Mouse (Mus musculus) brown adipose tissue, adult 24 weeks (tissue): ENCODE measurements around the gene Rnf44. TPM values are rescaled to one million over a fixed set of nuclear protein-coding genes. Genes with fewer than 3 reads are reported as not detected.

Experiments
- H3K27ac ChIP-seq: fragments of 200-500 bp; replicated peaks from 2 replicates; pipeline ENCODE4 v1.5.1; 2012; ENCODE audit warnings: low read depth, mild to moderate bottlenecking, low read length
- H3K4me1 ChIP-seq: fragments of 200-500 bp; 2 replicates; pipeline ENCODE4 v1.6.1; 2012; ENCODE audit warnings: low read length, mixed read lengths; ENCODE audit not compliant: control insufficient read depth, insufficient read depth, insufficient read length
- H3K4me3 ChIP-seq: fragments of 200-500 bp; 2 replicates; pipeline ENCODE4 v1.5.1; 2012; ENCODE audit warnings: low read depth, mild to moderate bottlenecking, low read length, moderate library complexity; ENCODE audit not compliant: insufficient read depth
- polyA plus RNA-seq: library from polyadenylated mRNA; stranded (reverse); fragments of >200 nt; gene quantifications from 2 replicates; pipeline ENCODE4 v1.2.4, GENCODE M21; 2012; ENCODE audit not compliant: missing spikeins, insufficient read depth, insufficient read length

Rnf44 gene
- polyA plus RNA-seq, 1 experiment: 49.4 TPM

- Histone ChIP-seq H3K4me1 (peaks cover 8% of the 10 kb centered on the region), H3K27ac (peak overlapping the region; percentile 98), H3K4me3 (peak overlapping the region; percentile 79)
These were observed 797 bp upstream of the Rnf44 start for GRCm38 (mm10) chr13:54694348-54695060.

GRCm38 (mm10) chr13:54692711-54693557 is 773 bp downstream of the Rnf44 start:
- Histone ChIP-seq H3K27ac (peak overlapping the region; percentile 67), H3K4me3 (peak overlapping the region; percentile 93), H3K4me1 (peaks cover 8% of the 10 kb centered on the region)

- Histone ChIP-seq H3K27ac (no peak overlapping the region), H3K4me1 (peaks cover 8% of the 10 kb centered on the region), H3K4me3 (peak overlapping the region; percentile 93)
These were observed 2.0 kb downstream of the Rnf44 start for GRCm38 (mm10) chr13:54691737-54692136.

GRCm38 (mm10) chr13:54690151-54690740 is 3.5 kb downstream of the Rnf44 start:
- Histone ChIP-seq H3K4me3 (no peak overlapping the region), H3K27ac (no peak overlapping the region), H3K4me1 (peaks cover 17% of the 10 kb centered on the region)

GRCm38 (mm10) chr13:54687575-54688424 is 5.9 kb downstream of the Rnf44 start:
- H3K27ac ChIP-seq: peak overlapping the region; percentile 99
- H3K4me3 ChIP-seq: peak overlapping the region; percentile 93
- peaks cover 22% of the 10 kb centered on the region for H3K4me1 ChIP-seq

DNA sequence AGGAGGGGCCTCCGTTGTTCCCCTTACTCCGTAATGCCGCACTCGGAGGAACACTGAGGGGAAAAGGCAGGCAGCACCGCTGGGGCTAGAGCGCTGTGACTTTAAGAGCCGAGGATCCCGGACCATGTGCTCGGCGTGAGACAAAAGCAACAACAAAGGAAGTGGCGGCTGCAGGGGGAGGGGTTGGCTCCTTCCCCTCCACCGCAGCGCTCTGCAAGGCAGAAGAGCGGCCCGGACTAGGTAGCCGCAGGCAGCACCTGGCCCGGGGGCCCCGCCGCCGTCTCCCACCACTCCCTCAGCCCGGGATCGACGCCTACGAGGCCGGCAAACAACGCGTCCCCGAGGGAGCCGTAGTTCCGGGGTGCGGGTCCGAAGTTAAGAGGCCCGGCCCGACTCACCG is 6.6 kb downstream of the Rnf44 start:
- Histone ChIP-seq H3K4me3 (peak overlapping the region; percentile 93), H3K4me1 (peaks cover 16% of the 10 kb centered on the region), H3K27ac (peak overlapping the region; percentile 76)

GRCm38 (mm10) chr13:54686139-54687053 is 7.3 kb downstream of the Rnf44 start:
- peaks cover 14% of the 10 kb centered on the region for H3K4me1 ChIP-seq
- H3K4me3 ChIP-seq: peak overlapping the region; percentile 93
- H3K27ac ChIP-seq: peak overlapping the region; percentile 76

DNA sequence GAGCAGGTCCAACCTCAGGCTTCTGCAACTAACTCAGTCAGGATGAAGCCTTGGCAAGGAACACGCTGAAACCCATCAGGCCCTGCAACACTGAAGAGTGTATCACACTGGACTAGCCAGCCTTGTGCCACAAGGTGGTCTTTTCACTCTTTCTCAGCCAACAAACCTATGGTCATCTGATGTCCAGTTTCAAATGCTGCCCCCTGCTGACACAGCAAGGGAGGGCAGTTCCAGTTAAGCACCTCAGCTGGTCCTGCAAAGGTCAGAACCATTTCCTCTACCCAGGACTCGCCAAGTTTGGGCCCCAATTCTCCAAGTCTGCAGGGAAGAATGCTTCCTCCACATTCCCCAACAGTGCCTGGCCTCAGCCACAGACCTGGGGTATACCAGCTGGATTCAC is 8.5 kb downstream of the Rnf44 start:
- Histone ChIP-seq H3K27ac (no peak overlapping the region), H3K4me1 (peaks cover 14% of the 10 kb centered on the region), H3K4me3 (no peak overlapping the region; the same call in 1 of the 2 replicates)

DNA sequence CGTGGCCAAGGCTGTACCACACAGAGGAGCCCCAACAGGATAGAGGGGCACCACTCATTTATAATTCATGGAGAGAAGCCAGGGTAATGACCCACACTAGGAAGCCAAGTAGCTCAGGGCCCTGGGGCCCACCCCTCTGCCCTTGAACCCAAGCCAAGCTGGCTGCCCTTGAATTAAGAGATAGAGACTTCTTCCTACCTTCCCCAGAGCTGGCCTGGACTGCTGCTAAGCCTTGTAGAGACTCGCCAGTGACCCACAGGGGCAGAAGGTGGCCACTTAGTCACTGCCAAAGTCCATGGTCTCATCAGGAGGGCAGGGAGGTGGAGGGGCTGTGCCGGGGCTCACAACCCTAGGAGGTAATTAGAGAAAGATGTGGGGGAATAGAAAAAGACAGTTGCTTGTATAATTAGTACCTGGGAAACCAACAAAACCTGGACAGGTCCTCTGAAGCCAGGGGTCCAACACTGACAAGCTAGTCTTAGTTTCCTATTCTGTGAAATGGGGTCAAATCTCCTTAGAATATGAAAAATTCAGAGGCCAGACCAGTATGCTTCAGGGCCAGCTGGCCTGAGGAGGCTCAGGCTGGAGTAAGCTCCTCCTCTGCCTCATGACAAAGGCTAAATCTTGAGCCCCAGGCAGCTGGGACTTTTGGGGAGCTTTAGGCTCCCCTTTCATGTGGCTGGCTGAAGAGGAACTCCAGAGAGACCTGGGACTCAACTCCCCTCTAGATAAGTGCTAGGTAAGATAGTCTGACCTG is 9.4 kb downstream of the Rnf44 start:
- no peak overlapping the region for H3K4me3 ChIP-seq
- H3K4me1 ChIP-seq: peaks cover 14% of the 10 kb centered on the region
- no peak overlapping the region for H3K27ac ChIP-seq

GRCm38 (mm10) chr13:54683301-54683700 is 10.4 kb downstream of the Rnf44 start:
- Histone ChIP-seq H3K4me3 (no peak overlapping the region), H3K27ac (no peak overlapping the region), H3K4me1 (peaks cover 14% of the 10 kb centered on the region)

GRCm38 (mm10) chr13:54681291-54681690 is 12.4 kb downstream of the Rnf44 start:
- Histone ChIP-seq H3K4me1 (peaks cover 14% of the 10 kb centered on the region), H3K4me3 (no peak overlapping the region), H3K27ac (no peak overlapping the region)

- Histone ChIP-seq H3K27ac (no peak overlapping the region), H3K4me1 (peaks cover 6% of the 10 kb centered on the region), H3K4me3 (no peak overlapping the region)
These were observed 13.4 kb downstream of the Rnf44 start for GRCm38 (mm10) chr13:54680184-54680853.

DNA sequence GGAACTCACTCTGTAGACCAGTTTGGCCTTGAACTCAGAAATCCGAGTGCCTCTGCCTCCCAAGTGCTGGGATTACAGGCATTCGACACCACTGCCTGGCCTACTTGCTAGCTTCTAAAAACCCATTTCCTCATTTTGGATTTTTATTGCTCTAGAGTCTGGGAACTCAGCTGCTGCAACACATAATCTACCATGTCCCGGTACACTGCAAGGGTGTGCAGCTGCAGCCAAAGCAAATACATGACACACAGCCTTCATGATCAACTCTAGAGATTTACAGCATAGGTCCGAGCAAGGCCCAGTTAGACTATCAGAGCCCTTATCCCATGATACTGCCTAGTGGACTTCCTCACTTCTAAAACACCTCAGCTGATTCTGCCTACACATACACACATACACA is 15.4 kb downstream of the Rnf44 start:
- no peaks in the 10 kb centered on the region for H3K4me1 ChIP-seq
- H3K27ac ChIP-seq: no peak overlapping the region
- no peak overlapping the region for H3K4me3 ChIP-seq
